Mouse (Mus musculus) bone marrow, adult 2 months (tissue): ENCODE data around the gene Myadml2.

ENCODE experiments used
- CTCF ChIP-seq: fragments of 200-500 bp; IDR thresholded peaks from 2 replicates; pipeline ENCODE4 v1.5.1; 2011; ENCODE audit warnings: low read length, control low read depth; ENCODE audit not compliant: control insufficient read depth, insufficient read depth
- POLR2A ChIP-seq: fragments of 200-500 bp; IDR thresholded peaks from 2 replicates; pipeline ENCODE4 v1.6.1; 2011; ENCODE audit warnings: low read depth, mild to moderate bottlenecking, control low read depth, low read length, borderline replicate concordance; ENCODE audit not compliant: control insufficient read depth

DNA sequence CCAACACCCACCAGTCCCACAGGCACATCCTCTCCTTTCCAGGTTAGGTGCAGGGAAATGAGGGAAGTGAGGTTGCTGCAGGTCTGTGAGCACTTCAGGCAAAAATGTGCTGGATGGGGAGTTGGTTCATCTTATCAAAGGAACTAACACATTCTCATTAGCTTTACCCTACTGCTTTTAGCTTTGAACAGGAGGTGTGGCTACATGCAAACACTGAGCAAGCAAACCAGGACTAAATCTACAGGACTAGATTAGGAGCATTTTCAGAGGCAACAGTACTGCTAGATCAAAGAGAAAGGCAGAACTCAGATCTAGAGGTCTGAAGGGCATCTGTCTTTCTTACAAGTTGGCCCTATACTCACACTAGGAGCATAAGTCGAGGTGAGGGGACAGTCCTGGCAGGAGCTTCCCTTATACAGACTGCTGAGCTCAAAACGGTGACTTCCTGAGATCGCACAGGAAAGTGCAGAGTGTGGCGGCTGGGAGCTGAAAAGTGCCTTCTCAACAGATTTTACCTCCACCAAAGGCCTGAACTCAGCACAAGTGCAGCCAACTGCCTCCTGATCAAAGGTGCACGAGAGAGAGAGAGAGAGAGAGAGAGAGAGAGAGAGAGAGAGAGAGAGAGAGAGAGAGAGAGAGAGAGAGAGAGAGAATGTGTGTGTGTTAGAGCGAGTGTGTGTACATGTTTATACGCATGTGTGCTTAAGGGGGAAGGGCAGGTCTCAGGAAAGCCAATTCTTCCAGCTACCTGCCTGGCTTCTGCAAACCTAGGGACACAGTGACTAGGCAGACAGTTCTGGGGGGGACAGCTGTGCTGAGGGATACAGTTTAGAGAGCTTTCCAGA lies 16.9 kb downstream of the Myadml2 start:
- TF ChIP-seq POLR2A (no peak), CTCF (no peak)
